Mouse (Mus musculus): ENCODE results near the gene Trp53bp1.

Trp53bp1 gene

GRCm38 (mm10) chr2:121271236-121271927 is at the start of gene Trp53bp1:
Gene Trp53bp1 (minus strand): TSS chr2:121271407.
- peak; percentile 83 for DNase-seq (ENCODE audit: extremely low spot score, low read depth, low spot score)

- no peak for DNase-seq (ENCODE audit: extremely low spot score, low read depth, low spot score)
Observed at GRCm38 (mm10) chr2:121316278-121316677, 45.1 kb upstream of the Trp53bp1 start.

- DNase-seq (ENCODE audit: extremely low spot score, low read depth, low spot score): no peak
Observed at GRCm38 (mm10) chr2:121308997-121309416, 37.8 kb upstream of the Trp53bp1 start.

GRCm38 (mm10) chr2:121300036-121300435 is 28.8 kb upstream of the Trp53bp1 start:
- DNase-seq (ENCODE audit: extremely low spot score, low read depth, low spot score): no peak

- no peak for DNase-seq (ENCODE audit: extremely low spot score, low read depth, low spot score)
Observed at GRCm38 (mm10) chr2:121299471-121299870, 28.3 kb upstream of the Trp53bp1 start.

- DNase-seq (ENCODE audit: extremely low spot score, low read depth, low spot score): no peak
Observed at GRCm38 (mm10) chr2:121298131-121298530, 26.9 kb upstream of the Trp53bp1 start.

GRCm38 (mm10) chr2:121297701-121298100 is 26.5 kb upstream of the Trp53bp1 start:
- no peak for DNase-seq (ENCODE audit: extremely low spot score, low read depth, low spot score)

- DNase-seq (ENCODE audit: extremely low spot score, low read depth, low spot score): no peak
Observed at GRCm38 (mm10) chr2:121296754-121297231, 25.6 kb upstream of the Trp53bp1 start.

GRCm38 (mm10) chr2:121295608-121296571 is 24.7 kb upstream of the Trp53bp1 start:
- DNase-seq (ENCODE audit: extremely low spot score, low read depth, low spot score): no peak

- no peak for DNase-seq (ENCODE audit: extremely low spot score, low read depth, low spot score)
Observed at GRCm38 (mm10) chr2:121294753-121295607, 23.8 kb upstream of the Trp53bp1 start.

- no peak for DNase-seq (ENCODE audit: extremely low spot score, low read depth, low spot score)
Observed at GRCm38 (mm10) chr2:121294182-121294581, 23.0 kb upstream of the Trp53bp1 start.

GRCm38 (mm10) chr2:121292316-121293013 is 21.3 kb upstream of the Trp53bp1 start:
- DNase-seq (ENCODE audit: extremely low spot score, low read depth, low spot score): no peak

- DNase-seq (ENCODE audit: extremely low spot score, low read depth, low spot score): no peak
Observed at GRCm38 (mm10) chr2:121289730-121290540, 18.7 kb upstream of the Trp53bp1 start.

GRCm38 (mm10) chr2:121288901-121289729 is 17.9 kb upstream of the Trp53bp1 start, which contains the start of gene Map1a:
Gene Map1a (plus strand): TSS chr2:121289600.
- DNase-seq (ENCODE audit: extremely low spot score, low read depth, low spot score): peak; percentile 67

- no peak for DNase-seq (ENCODE audit: extremely low spot score, low read depth, low spot score)
Observed at GRCm38 (mm10) chr2:121287850-121288249, 16.6 kb upstream of the Trp53bp1 start.

GRCm38 (mm10) chr2:121271928-121272516 is 815 bp upstream of the Trp53bp1 start:
- DNase-seq (ENCODE audit: extremely low spot score, low read depth, low spot score): no peak

GRCm38 (mm10) chr2:121270521-121271235 is 529 bp downstream of the Trp53bp1 start:
- DNase-seq (ENCODE audit: extremely low spot score, low read depth, low spot score): no peak

All from hindlimb bud, embryonic 11.5 days (tissue).